Mouse (Mus musculus) MEL (cell line): ENCODE measurements around the gene Rapgef2. TPM values are rescaled to one million over a fixed set of nuclear protein-coding genes. Genes with fewer than 3 reads are reported as not detected.
A peak's percentile ranks its signal among the peaks of the same experiment; 100 is the strongest.

Experiments used
- DNase-seq: peaks from one replicate; pipeline ENCODE4 v3.0.0; 2011; ENCODE audit warnings: low read depth, low spot score
- H3K27ac ChIP-seq: 2 replicates; pipeline ENCODE4 v1.5.1; 2012; ENCODE audit warnings: low read depth, mild to moderate bottlenecking, control low read depth, low read length, moderate library complexity; ENCODE audit not compliant: control insufficient read depth
- H3K27me3 ChIP-seq, 2 experiments: fragments of 150-350 bp in 1 of 2; sonication (generic) in 1 of 2; 2 replicates each; pipeline ENCODE4 v1.6.1; 2012; ENCODE audit warnings: low read length in 2 of 2, mild to moderate bottlenecking in 2 of 2, improper control_type of control experiment in 1 of 2, moderate library complexity in 1 of 2; ENCODE audit not compliant: insufficient read depth in 2 of 2, control insufficient read depth in 1 of 2
- H3K36me3 ChIP-seq, 2 experiments: 2 replicates each; pipeline ENCODE4 v1.6.1; 2012 to 2014; ENCODE audit warnings: low read length in 2 of 2, improper control_type of control experiment in 1 of 2, inconsistent platforms in 1 of 2, mild to moderate bottlenecking in 1 of 2; ENCODE audit not compliant: insufficient read depth in 2 of 2, control insufficient read depth in 1 of 2
- H3K4me1 ChIP-seq, 2 experiments: fragments of 150-350 bp in 1 of 2; sonication (generic) in 1 of 2; 2 replicates each; pipeline ENCODE4 v1.6.1; 2012; ENCODE audit warnings: low read length in 2 of 2, improper control_type of control experiment in 1 of 2, mild to moderate bottlenecking in 1 of 2; ENCODE audit not compliant: insufficient read depth in 2 of 2, control insufficient read depth in 1 of 2
- H3K4me3 ChIP-seq, 2 experiments: fragments of 150-350 bp in 1 of 2; sonication (generic) in 1 of 2; 2 replicates each; pipeline ENCODE4 v1.5.1; 2012; ENCODE audit warnings: low read depth in 2 of 2, low read length in 2 of 2, mild to moderate bottlenecking in 2 of 2, moderate library complexity in 2 of 2, control low read depth in 1 of 2, improper control_type of control experiment in 1 of 2; ENCODE audit not compliant: control insufficient read depth in 1 of 2, insufficient read depth in 1 of 2
- H3K79me2 ChIP-seq: 2 replicates; pipeline ENCODE4 v1.6.1; 2012; ENCODE audit warnings: mild to moderate bottlenecking, low read length, moderate library complexity; ENCODE audit not compliant: control insufficient read depth, poor library complexity, insufficient read depth
- H3K9ac ChIP-seq: 2 replicates; pipeline ENCODE4 v1.6.1; 2012; ENCODE audit warnings: low read depth, mild to moderate bottlenecking, control low read depth, low read length, moderate library complexity; ENCODE audit not compliant: control insufficient read depth, poor library complexity, severe bottlenecking
- H3K9me3 ChIP-seq: fragments of 150-350 bp; sonication (generic); replicated peaks from 2 replicates; pipeline ENCODE4 v1.6.1; 2012; ENCODE audit warnings: mild to moderate bottlenecking, low read length, improper control_type of control experiment, moderate library complexity; ENCODE audit not compliant: insufficient read depth
- BHLHE40 ChIP-seq: IDR thresholded peaks from 2 replicates; pipeline ENCODE4 v1.6.1; 2012; ENCODE audit warnings: low read depth, mild to moderate bottlenecking, inconsistent platforms, low read length, improper control_type of control experiment, borderline replicate concordance
- CHD1 ChIP-seq: IDR thresholded peaks from 2 replicates; pipeline ENCODE4 v1.6.1; 2012; ENCODE audit warnings: low read depth, mild to moderate bottlenecking, inconsistent platforms, low read length, improper control_type of control experiment
- CTCF ChIP-seq, 3 experiments: IDR thresholded peaks in 2 of 3; conservative IDR thresholded peaks in 1 of 3; 2 replicates each; pipeline ENCODE4 v1.5.1; 2011 to 2012; ENCODE audit warnings: low read length in 3 of 3, low read depth in 2 of 3, mild to moderate bottlenecking in 2 of 3, improper control_type of control experiment in 1 of 3, inconsistent platforms in 1 of 3, mixed read lengths in 1 of 3, moderate library complexity in 1 of 3; ENCODE audit not compliant: control insufficient read depth in 1 of 3, insufficient read depth in 1 of 3, poor library complexity in 1 of 3, severe bottlenecking in 1 of 3
- E2F4 ChIP-seq: IDR thresholded peaks from 2 replicates; pipeline ENCODE4 v1.6.1; 2011; ENCODE audit warnings: low read depth, low read length, improper control_type of control experiment, borderline replicate concordance
- ELF1 ChIP-seq: IDR thresholded peaks from 2 replicates; pipeline ENCODE4 v1.6.1; 2014; ENCODE audit warnings: low read depth, mild to moderate bottlenecking, inconsistent platforms, low read length, improper control_type of control experiment, moderate library complexity
- EP300 ChIP-seq, 2 experiments: IDR thresholded peaks; 2 replicates each; pipeline ENCODE4 v1.6.1; 2011; ENCODE audit warnings: improper control_type of control experiment in 2 of 2, low read length in 2 of 2, low read depth in 1 of 2, mild to moderate bottlenecking in 1 of 2
- ETS1 ChIP-seq: IDR thresholded peaks from 2 replicates; pipeline ENCODE4 v1.6.1; 2012; ENCODE audit warnings: low read depth, mild to moderate bottlenecking, inconsistent platforms, low read length, improper control_type of control experiment, moderate library complexity
- GABPA ChIP-seq: IDR thresholded peaks from 2 replicates; pipeline ENCODE4 v1.6.1; 2012; ENCODE audit warnings: low read depth, mild to moderate bottlenecking, inconsistent platforms, low read length, improper control_type of control experiment, moderate library complexity
- GATA1 ChIP-seq: IDR thresholded peaks from 2 replicates; pipeline ENCODE4 v1.6.1; 2011; ENCODE audit warnings: low read depth, low read length, improper control_type of control experiment
- HCFC1 ChIP-seq: IDR thresholded peaks from 2 replicates; pipeline ENCODE4 v1.6.1; 2012; ENCODE audit warnings: low read depth, mild to moderate bottlenecking, inconsistent platforms, low read length, improper control_type of control experiment, moderate library complexity
- KAT2A ChIP-seq: conservative IDR thresholded peaks from 2 replicates; pipeline ENCODE4 v1.6.1; 2012; ENCODE audit warnings: low read depth, low read length, improper control_type of control experiment, inconsistent platforms
- MAX ChIP-seq: IDR thresholded peaks from 2 replicates; pipeline ENCODE4 v1.6.1; 2011; ENCODE audit warnings: low read length, improper control_type of control experiment
- MEF2A ChIP-seq: IDR thresholded peaks from 2 replicates; pipeline ENCODE4 v1.6.1; 2014; ENCODE audit warnings: low read depth, mild to moderate bottlenecking, inconsistent platforms, low read length, improper control_type of control experiment; ENCODE audit not compliant: poor library complexity, insufficient replicate concordance, severe bottlenecking; ENCODE audit errors: extremely low read depth
- MYB ChIP-seq: IDR thresholded peaks from 2 replicates; pipeline ENCODE4 v1.6.1; 2011; ENCODE audit warnings: mild to moderate bottlenecking, low read depth, low read length, improper control_type of control experiment
- MYC ChIP-seq: IDR thresholded peaks from 2 replicates; pipeline ENCODE4 v1.6.1; 2011; ENCODE audit warnings: low read depth, mild to moderate bottlenecking, low read length, improper control_type of control experiment, moderate library complexity
- NRF1 ChIP-seq: IDR thresholded peaks from 2 replicates; pipeline ENCODE4 v1.6.1; 2014; ENCODE audit warnings: low read depth, mild to moderate bottlenecking, inconsistent platforms, low read length, improper control_type of control experiment, moderate library complexity; ENCODE audit not compliant: poor library complexity, insufficient read depth, severe bottlenecking
- POLR2AphosphoS2 ChIP-seq: IDR thresholded peaks from 2 replicates; pipeline ENCODE4 v1.6.1; 2011; ENCODE audit warnings: low read length, improper control_type of control experiment
- POLR2AphosphoS5 ChIP-seq: IDR thresholded peaks from 2 replicates; pipeline ENCODE4 v1.6.1; 2012; ENCODE audit warnings: low read depth, borderline replicate concordance, mild to moderate bottlenecking, inconsistent platforms, low read length, moderate library complexity, mixed read lengths
- RAD21 ChIP-seq: IDR thresholded peaks from 2 replicates; pipeline ENCODE4 v1.6.1; 2011; ENCODE audit warnings: mild to moderate bottlenecking, low read depth, low read length, improper control_type of control experiment
- RCOR1 ChIP-seq: IDR thresholded peaks from 2 replicates; pipeline ENCODE4 v1.6.1; 2012; ENCODE audit warnings: low read depth, mild to moderate bottlenecking, inconsistent platforms, low read length, improper control_type of control experiment
- SIN3A ChIP-seq: IDR thresholded peaks from 2 replicates; pipeline ENCODE4 v1.6.1; 2012; ENCODE audit warnings: low read length, improper control_type of control experiment, inconsistent platforms
- SMC3 ChIP-seq: IDR thresholded peaks from 2 replicates; pipeline ENCODE4 v1.6.1; 2011; ENCODE audit warnings: low read depth, low read length, improper control_type of control experiment
- TAL1 ChIP-seq: IDR thresholded peaks from 2 replicates; pipeline ENCODE4 v1.6.1; 2012; ENCODE audit warnings: mild to moderate bottlenecking, inconsistent platforms, low read length, moderate library complexity, mixed read lengths
- TCF12 ChIP-seq: IDR thresholded peaks from 2 replicates; pipeline ENCODE4 v1.6.1; 2014; ENCODE audit warnings: low read depth, mild to moderate bottlenecking, inconsistent platforms, low read length, improper control_type of control experiment, moderate library complexity
- USF1 ChIP-seq: IDR thresholded peaks from 2 replicates; pipeline ENCODE4 v1.6.1; 2014; ENCODE audit warnings: low read depth, mild to moderate bottlenecking, inconsistent platforms, low read length, improper control_type of control experiment, moderate library complexity
- USF2 ChIP-seq, 2 experiments: IDR thresholded peaks; 2 replicates each; pipeline ENCODE4 v1.6.1; 2011 to 2012; ENCODE audit warnings: improper control_type of control experiment in 2 of 2, low read length in 2 of 2, borderline replicate concordance in 1 of 2, inconsistent platforms in 1 of 2, low read depth in 1 of 2, mild to moderate bottlenecking in 1 of 2; ENCODE audit not compliant: insufficient read depth in 1 of 2
- ZC3H11A ChIP-seq: IDR thresholded peaks from 2 replicates; pipeline ENCODE4 v1.6.1; 2012; ENCODE audit warnings: low read depth, mild to moderate bottlenecking, inconsistent platforms, low read length, improper control_type of control experiment
- ZKSCAN1 ChIP-seq: IDR thresholded peaks from 2 replicates; pipeline ENCODE4 v1.6.1; 2012; ENCODE audit warnings: low read depth, mild to moderate bottlenecking, inconsistent platforms, low read length, improper control_type of control experiment, moderate library complexity
- ZNF384 ChIP-seq: IDR thresholded peaks from 2 replicates; pipeline ENCODE4 v1.6.1; 2012; ENCODE audit warnings: low read depth, mild to moderate bottlenecking, inconsistent platforms, low read length, improper control_type of control experiment
- polyA plus RNA-seq, 2 experiments: library from polyadenylated mRNA; stranded (reverse) in 1 of 2; unstranded in 1 of 2; fragments of >175 nt in 1 of 2; fragments of >200 nt in 1 of 2; gene quantifications; 2 replicates each; pipeline versions ENCODE4 v1.2.1 to v1.2.4; 2012; ENCODE audit warnings: low replicate concordance in 2 of 2, low read depth in 1 of 2; ENCODE audit not compliant: insufficient read length in 2 of 2, insufficient read depth in 1 of 2, missing spikeins in 1 of 2
- total RNA-seq: library from RNA; depleted of rRNA; stranded (reverse); fragments of 300-350 nt; gene quantifications from 2 replicates; pipeline ENCODE4 v1.2.3, GENCODE M21; 2012

Gene Rapgef2
- total and polyA plus RNA-seq, 3 experiments, result 4.2 to 4.6 TPM; not detected in 1

DNA sequence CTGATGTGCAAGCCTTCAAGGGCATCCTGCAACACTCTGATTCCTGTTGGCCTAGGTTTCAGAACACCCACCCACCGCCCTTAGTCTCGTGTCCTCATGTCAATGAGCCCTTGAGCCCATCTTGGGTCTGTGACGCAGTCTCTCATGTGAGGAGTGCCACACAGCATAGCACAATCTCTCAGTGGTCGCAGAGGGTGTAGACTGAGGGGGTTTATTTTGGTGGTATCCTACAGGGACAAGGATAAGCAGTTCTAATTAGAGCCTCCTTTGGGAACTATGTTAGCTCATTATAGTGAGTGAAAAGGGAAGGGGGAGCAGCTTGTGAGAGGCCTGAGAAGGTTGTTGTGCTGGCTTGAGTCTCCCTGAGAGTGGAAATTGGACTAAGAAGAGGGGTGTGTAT lies 263.6 kb downstream of the Rapgef2 start:
- no peaks in the 10 kb centered on the region for H3K27me3 ChIP-seq
- no peaks in the 10 kb centered on the region for H3K79me2 ChIP-seq
- peaks cover 0 to 31% of the 10 kb centered on the region in 2 experiments; a peak in 2 of 4 replicates for H3K36me3 ChIP-seq
- peaks cover 24 to 40% of the 10 kb centered on the region in 2 experiments for H3K4me1 ChIP-seq
- H3K27ac ChIP-seq, result no peak overlapping the region
- no peak overlapping the region for H3K9ac ChIP-seq
- no peaks in the 10 kb centered on the region for H3K9me3 ChIP-seq
- TF ChIP-seq MEF2A (no peak), E2F4 (no peak), ELF1 (no peak), USF1 (no peak), TAL1 (no peak), USF2 (IDR thresholded peaks at IDR 0.05; ENCODE audit: borderline replicate concordance in 1 of 2, insufficient read depth in 1 of 2, low read depth in 1 of 2, low read length in 2 of 2) (no peak), ZKSCAN1 (no peak), SMC3 (no peak), ETS1 (no peak), ZC3H11A (no peak), SIN3A (no peak), RCOR1 (no peak), BHLHE40 (no peak), HCFC1 (no peak), MAX (no peak), NRF1 (no peak), ZNF384 (no peak), GABPA (no peak)
- TF ChIP-seq, all 39 proteins: peak for 0
- no peak overlapping the region for H3K4me3 ChIP-seq
- no peak for DNase-seq

- peaks cover 0 to 30% of the 10 kb centered on the region in 2 experiments; a peak in 2 of 4 replicates for H3K36me3 ChIP-seq
- no peak overlapping the region for H3K4me3 ChIP-seq
- H3K9me3 ChIP-seq, result no peaks in the 10 kb centered on the region
- no peaks in the 10 kb centered on the region for H3K27me3 ChIP-seq
- peak overlapping the region; percentile 39; the same call in 1 of the 2 replicates for H3K9ac ChIP-seq
- DNase-seq, result peak; percentile 79
- no peaks in the 10 kb centered on the region for H3K79me2 ChIP-seq
- H3K4me1 ChIP-seq, result peaks cover 27 to 32% of the 10 kb centered on the region in 2 experiments
- peak overlapping the region; percentile 96 for H3K27ac ChIP-seq
- TF ChIP-seq RCOR1 (peak; percentile 30; the same call in 1 of the 2 replicates), GABPA (no peak), HCFC1 (no peak), CTCF (IDR thresholded peaks at IDR 0.05 in 2 of 3, conservative IDR thresholded peaks at IDR 0.05 in 1 of 3; ENCODE audit: control insufficient read depth in 1 of 3, insufficient read depth in 1 of 3, low read depth in 2 of 3, low read length in 3 of 3, poor library complexity in 1 of 3, severe bottlenecking in 1 of 3) (no peak), CHD1 (no peak), ZKSCAN1 (no peak), USF1 (no peak), ZNF384 (no peak), GATA1 (peak; percentile 74), SIN3A (peak; percentile 63; the same call in 1 of the 2 replicates), POLR2AphosphoS5 (no peak), POLR2AphosphoS2 (no peak; the same call in 1 of the 2 replicates), TCF12 (peak; percentile 83), MYC (peak; percentile 59; the same call in 1 of the 2 replicates), RAD21 (no peak), KAT2A (peak; percentile 57; the same call in 1 of the 2 replicates), MYB (peak; percentile 71), TAL1 (peak; percentile 14; the same call in 1 of the 2 replicates), SMC3 (no peak), ELF1 (peak; percentile 15; the same call in 1 of the 2 replicates), EP300 (IDR thresholded peaks at IDR 0.05; ENCODE audit: low read depth in 1 of 2, low read length in 2 of 2) (peak; percentile 85 to 92), BHLHE40 (peak; percentile 48)
Observed at GRCm38 (mm10) chr3:79017440-79017839, 268.9 kb downstream of the Rapgef2 start.
